Mouse (Mus musculus) induced T-regulatory cell, adult 2 months (primary cell): Measurements from ENCODE around the gene Arvcf.

Source experiments
- DNase-seq: peaks from one replicate; pipeline ENCODE4 v3.0.0-alpha.2; 2012; ENCODE audit warnings: low read depth

Arvcf gene

GRCm38 (mm10) chr16:18356961-18357360 is 9.0 kb downstream of the Arvcf start:
- DNase-seq, result no peak

DNA sequence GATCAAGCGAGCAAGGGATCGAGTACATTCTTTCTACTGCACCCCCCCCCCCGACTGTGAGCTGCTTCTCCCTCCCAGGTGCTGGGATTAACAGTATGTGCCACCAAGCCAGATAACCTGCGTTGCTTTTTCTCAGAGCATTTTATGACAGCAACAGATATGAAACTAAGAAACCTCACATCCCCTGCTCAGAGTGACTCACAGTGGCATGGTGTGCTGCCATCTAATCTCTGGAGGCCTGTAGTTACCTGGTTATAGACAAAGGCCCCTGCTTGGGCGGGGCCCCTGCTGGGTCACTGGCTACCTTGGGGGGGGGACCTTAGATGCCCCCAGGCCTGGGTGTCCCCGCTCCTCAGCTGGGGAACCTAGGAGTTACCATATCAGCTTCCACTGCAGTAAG is 10.0 kb downstream of the Arvcf start:
- no peak for DNase-seq

DNA sequence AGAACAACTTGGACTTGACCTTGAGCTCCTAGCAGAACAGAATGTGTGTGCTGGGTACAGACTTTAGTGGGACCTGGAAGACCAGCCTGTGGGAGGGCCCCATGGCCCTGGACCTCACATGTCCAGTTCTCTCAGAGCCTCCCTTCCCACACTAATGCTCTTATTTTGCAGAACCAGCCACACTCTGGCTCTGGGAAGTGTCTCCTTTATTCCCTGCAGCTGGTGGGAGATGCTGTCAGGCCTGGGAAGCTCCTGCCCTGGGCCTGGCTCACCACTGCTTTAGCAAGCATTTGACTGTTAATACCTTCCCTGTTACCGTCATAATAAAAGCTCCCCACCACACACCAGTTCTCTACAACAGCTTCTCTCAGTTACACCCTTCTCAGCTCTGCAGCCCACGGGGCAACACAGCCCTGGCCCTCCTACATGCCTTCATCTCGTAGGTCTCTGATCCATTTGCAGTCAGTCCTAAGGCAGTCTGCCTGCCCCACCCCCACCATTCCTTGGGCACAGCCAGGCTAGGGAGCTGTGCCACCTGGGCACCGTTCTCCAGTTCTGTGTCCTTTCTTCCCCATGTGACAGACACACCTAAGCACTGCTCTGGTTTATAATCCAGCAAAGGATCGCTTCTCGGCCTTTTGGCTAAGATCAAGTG is 12.3 kb downstream of the Arvcf start:
- DNase-seq, result no peak

DNA sequence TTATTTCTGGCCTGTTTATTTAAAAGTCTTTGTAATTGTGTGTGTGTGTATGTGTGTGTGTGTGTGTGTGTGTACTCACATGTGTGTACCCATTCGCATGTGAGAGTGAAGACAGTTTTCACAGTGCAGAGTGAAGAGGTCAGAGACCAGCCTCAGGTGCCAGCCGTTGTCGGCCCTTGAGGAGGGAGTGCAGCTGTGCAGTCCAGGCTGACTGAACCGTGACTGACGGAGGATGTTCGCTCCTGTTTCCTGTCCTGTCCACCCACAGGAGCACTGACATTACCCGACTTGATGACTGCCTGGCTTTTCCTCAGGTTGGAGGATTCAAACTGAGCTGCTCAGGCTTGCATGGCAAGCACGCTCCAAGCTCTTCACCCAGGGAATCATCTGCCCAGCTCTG is 15.0 kb downstream of the Arvcf start:
- no peak for DNase-seq

GRCm38 (mm10) chr16:18366849-18367248 is 18.9 kb downstream of the Arvcf start:
- DNase-seq, result no peak

DNA sequence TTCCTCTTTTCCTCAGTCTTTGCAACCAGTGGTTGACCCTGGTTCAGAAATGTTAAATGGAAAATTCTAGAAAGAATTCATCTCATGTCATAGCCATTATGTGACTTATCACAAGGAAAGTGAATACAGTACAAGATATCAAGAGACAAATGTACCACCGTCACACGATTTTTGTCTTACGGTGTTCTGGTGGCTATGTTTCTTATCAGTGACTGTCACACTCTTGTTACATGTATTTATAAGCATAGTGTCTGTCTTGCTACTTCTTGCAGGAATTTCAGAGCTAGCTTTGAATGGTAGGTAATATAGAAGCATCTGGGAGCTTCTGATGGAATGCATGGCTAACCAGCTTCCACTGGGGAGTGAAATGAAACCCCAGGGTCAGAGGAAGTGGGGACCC is 22.2 kb downstream of the Arvcf start:
- no peak for DNase-seq

DNA sequence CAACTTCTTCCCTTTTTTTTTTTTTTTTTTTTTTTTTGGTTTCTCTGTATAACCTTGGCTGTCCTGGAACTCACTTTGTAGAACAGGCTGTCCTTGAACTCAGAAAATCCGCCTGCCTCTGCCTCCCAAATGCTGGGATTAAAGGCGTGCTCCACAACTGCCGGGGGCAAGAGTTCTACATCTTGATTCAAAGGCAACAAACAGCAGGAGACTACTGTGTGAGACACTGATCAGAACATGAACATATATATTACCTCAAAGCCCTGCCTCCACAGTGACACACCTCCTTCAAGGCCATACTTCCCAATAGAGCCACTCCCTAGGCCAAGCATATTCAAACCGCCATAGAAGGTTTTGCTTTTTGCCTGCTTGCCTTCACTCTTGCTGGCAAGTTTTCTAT is 25.6 kb downstream of the Arvcf start:
- DNase-seq, result no peak

DNA sequence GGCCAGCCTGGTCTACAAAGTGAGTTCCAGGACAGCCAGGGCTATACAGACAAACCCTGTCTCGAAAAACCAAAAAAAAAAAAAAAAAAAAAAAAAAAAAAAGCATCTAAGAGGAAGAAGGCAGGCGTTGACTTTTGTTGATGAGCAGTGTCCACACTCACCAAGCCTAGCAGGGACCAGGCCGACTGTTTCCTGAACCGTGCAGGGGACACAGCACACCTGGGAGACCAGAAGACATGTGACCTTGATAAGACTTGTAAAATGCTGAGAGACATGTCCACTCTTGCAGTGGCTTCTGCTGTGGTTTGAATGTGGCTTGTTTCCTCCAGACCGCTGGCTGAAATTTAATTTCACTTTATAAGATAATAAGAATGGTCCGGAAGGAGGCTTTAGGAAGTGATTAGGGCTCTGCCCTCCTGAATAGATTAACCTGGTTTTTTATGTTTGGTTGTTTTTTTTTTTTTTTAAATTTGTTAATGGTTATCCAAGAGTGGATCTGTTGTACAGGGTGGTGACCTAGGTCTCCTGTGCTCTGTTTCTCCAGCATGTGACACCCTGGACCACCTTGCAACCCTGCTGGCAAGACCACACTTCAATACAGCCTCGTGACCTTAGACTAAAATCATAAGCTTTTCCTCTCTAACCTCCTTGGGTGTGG is 28.4 kb downstream of the Arvcf start:
- DNase-seq, result no peak

DNA sequence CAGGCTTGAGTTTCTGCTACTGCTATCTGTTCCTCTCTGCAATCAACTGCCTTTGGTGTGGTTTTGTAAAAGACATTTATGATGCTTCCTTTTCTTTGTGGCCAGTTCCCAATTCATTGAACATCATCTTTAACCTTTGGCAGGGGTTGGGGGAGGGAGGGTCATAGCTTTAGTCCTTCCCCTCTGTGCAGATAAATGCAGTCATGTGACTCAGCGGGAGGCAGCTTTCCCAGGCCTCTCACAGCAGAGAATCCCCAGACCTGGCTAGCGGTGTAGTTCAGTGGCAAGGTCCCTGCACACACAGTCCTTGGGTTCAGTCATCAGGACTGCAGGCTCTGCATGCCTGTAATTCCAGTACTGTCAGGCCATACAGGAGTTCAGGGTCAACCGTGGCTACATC is 29.2 kb downstream of the Arvcf start:
- DNase-seq, result no peak

DNA sequence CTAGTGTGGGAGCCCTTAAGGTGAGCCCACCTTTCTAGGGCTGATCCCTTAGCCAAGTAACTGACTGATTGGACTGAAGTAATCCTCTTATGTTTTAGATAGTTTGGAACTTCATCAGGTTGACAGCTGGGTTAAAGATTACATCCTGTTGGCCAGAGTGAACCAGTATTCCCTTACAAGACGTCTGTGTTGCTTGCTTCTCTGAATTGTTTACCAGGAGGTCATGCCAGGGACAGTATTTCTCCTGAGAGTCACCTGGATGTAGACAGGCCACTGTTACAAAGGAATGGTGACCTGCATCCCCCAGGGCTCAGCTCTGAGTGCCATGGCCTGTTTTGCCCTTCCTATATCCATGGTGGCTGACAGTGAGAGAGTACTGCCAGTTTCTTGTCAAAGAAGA is 30.5 kb downstream of the Arvcf start:
- no peak for DNase-seq

GRCm38 (mm10) chr16:18379338-18380001 is 31.5 kb downstream of the Arvcf start:
- no peak for DNase-seq

DNA sequence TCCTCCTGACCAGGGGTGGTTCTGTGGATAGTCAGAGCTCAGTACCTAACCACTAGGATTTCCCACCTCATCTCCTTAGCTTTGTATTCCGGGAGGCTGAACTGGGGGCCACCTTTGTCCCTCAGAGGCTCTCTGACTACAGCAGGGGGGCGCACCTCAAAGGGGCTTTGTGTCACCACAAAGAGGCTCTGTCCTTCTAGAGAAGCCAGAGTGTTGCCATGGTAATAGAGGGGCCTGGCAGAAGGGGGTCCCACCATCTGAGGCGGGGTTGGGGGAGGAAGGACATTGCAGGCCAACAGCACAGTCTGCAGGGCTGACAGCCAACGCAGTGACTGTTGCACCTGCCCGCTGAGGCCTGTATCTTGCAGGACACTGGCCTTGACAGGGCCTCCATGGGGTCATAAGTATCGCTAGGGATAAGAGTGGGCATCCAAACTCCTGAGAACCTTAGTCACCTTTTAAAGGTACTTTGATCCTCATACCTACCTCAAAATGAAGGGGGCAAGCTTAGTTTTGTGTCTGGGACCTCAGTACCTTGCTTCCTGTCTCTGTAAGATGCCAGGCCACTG is 32.6 kb downstream of the Arvcf start:
- no peak for DNase-seq

DNA sequence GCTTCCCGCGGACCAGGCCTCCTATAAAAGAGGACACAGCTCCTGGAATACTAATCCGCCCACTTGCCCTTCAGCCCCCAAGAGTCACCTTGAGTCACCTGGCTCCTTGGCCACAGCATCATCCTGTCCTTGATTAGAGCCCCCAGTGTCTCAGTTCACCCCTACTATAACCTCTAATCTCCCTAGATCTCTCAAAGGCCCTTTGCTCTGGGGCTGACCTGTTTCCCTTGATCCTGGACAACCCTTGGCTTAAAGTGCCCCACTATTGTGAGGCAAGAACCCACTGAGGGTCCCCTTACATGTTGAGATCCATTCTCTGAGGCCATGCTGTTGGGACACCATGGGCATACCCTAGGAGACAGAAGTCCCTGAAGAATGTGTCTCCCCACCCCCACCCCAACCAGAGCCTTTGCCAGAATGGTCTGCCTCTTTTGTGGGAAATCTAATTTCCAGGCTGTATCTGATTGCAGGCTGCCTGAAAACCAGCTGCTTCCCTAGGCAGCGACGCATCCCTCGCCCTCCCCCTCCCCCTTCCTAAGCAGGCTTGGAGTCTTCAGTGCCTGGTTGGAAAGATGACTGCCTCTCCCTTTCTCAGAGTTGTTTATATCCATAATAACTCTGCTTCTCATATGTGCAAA is 33.8 kb downstream of the Arvcf start:
- DNase-seq, result no peak

- DNase-seq, result no peak
Observed at GRCm38 (mm10) chr16:18383045-18383726, 35.2 kb downstream of the Arvcf start.

DNA sequence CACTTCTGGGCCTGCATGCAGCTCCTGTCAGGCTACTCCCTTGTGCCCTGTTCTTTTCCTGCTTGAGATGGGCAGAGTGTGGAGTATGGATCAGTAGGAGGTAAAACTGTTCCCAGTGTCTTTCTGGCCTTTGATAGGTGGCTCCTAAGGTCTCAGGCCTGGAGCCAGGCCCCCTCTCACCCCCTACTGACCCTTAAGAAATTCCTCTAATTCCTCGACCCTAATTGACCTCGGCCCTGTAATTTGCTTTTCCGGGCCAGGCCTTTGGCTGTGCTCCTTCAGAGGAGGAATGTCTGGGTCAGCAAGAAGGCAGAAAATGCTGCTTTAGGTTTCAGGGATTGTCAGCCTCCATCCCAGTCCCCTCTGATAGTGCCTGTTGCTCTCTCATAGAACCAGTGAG is 35.8 kb downstream of the Arvcf start:
- no peak for DNase-seq

DNA sequence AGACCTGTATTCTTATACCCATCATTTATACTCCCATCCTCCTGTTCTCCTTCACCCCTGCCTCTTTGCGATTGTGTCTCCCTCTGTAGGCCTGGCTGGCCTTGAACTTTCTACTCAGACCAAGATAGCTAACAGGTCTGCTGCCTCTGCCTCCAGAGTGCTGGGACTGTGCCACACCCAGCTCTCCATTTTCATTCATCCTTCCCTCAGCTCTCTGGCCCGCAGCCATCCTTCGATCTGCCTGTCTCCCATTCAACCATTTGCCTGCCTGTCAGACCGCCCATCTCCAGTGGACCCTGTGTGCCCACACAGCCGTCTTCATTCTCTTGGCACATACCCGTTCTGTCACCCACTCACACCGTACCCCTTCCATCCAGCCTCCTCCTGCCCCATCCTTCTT is 36.2 kb downstream of the Arvcf start:
- no peak for DNase-seq

GRCm38 (mm10) chr16:18384659-18385058 is 36.7 kb downstream of the Arvcf start:
- DNase-seq, result no peak

- no peak for DNase-seq
Observed at GRCm38 (mm10) chr16:18385411-18385810, 37.4 kb downstream of the Arvcf start.

GRCm38 (mm10) chr16:18386451-18386850 is 38.5 kb downstream of the Arvcf start:
- DNase-seq, result no peak

DNA sequence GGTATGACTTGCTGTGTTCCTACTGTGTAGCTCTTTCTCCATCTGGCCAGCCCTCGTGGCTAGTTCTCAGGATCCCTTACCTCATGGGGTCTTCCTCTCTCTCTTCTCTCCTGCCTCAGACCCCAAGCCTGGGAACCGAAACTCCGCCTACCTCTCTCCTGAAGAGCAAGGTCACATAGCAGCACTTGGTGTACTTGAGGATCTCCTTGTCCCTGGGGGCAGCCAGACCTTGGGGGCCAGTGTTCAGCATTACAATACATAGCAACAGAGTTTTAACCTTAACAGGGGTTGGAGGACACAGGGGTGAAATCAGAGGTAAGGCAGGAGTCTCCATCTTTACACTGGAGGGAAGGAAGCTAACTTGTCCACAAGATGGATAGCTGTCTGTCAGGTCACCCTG is 39.0 kb downstream of the Arvcf start:
- no peak for DNase-seq

DNA sequence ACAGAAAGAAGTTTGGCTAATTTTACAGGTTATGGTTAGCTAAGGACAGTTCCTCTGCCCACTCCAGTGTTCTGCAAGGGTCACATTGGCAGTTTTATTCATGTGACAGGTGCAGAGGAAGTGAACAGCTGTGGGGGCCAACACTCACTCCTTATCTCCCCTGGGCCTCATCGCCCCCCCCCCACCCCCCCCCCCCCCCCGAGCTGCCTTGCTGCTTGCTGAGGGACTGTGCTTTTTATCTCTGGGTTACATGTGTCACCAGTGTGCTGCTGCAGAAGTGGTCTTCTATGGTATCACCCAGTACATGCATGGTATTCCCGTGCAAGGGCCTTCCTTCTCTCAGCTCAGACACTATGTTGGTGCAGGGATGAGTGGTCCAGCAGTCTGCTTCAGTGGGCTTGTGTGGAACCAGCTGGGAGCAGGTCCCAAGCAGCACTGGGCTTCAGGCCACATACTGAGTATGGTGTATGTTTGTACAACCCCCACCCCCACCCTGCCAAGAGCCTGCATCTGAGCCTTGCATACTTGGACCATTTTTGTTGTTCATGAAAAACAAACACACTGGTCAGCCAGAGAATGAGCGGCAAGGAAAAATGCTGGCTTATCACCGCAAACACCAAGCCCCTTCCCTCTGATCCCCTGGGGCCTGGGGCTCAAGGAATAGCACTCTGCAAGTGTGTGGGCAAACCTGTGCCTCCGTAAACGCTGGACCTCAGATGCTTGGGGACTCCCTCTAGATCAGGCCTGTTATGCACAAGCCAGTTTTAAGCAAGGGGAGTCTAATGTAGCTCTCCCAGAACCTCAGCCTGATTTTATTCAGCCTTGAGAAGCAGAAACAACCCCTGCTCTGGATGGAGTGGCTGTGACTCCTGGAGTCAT is 40.0 kb downstream of the Arvcf start:
- no peak for DNase-seq
